Mouse (Mus musculus): Measurements from ENCODE around the gene Rec114. TPM values are rescaled to one million over a fixed set of nuclear protein-coding genes. Genes with fewer than 3 reads are reported as not detected.

Rec114 gene
- polyA plus RNA-seq, 1 experiment: not detected

DNA sequence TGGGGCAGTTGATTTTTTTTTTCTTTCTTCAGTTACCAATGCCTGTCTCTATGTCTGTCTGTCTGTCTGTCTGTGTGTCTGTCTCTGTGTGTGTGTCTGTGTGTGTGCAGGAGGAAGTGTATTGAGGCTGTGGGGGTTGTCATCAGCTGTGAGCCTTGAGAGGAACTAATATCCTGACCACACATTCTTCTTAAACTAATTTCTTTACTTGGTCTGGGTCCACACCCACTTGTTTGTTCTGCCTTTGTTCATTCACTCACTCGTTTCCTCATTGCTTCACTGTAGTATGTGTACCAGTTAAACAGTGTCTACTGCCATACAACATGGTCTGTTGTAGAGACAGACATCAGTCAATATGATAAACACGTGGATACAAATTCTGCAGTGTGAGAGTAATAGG is 116.6 kb downstream of the Rec114 start:
- H3K27ac ChIP-seq (ENCODE audit: insufficient read depth, low read length): no peak overlapping the region
- TF ChIP-seq POLR2A (IDR thresholded peaks at IDR 0.05; ENCODE audit: low read depth, low read length) (no peak), CTCF (IDR thresholded peaks at IDR 0.05; ENCODE audit: borderline replicate concordance, insufficient read depth, low read length) (no peak)
- H3K4me3 ChIP-seq (ENCODE audit: insufficient read depth, low read length): no peak overlapping the region
- peaks cover 9% of the 10 kb centered on the region for H3K4me1 ChIP-seq (ENCODE audit: control insufficient read depth, insufficient read depth, low read length)

DNA sequence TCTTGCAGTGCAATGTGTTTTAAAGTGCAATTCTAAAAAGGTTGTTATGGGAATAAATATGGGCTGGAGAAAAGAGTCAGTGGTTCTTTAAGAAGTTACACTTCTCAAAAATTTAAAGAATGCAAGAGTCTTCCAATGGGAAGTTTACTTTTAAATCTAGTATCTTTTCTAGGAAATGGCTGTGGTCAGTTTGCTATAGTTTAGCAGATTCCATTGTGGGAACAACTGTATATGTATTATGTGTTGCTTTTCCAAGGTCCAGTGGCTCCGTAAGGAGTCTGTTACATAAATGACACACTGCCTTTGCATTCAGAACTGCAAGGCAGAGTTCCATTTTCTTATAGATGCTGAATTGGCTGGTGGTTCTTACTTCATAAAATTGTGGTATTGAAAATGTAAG is 120.8 kb downstream of the Rec114 start:
- Histone ChIP-seq H3K27ac (ENCODE audit: insufficient read depth, low read length) (peak overlapping the region; percentile 87), H3K4me3 (ENCODE audit: insufficient read depth, low read length) (no peak overlapping the region), H3K4me1 (ENCODE audit: control insufficient read depth, insufficient read depth, low read length) (peaks cover 22% of the 10 kb centered on the region)
- no peak for TF ChIP-seq CTCF (IDR thresholded peaks at IDR 0.05; ENCODE audit: borderline replicate concordance, insufficient read depth, low read length)
- no peak for TF ChIP-seq POLR2A (IDR thresholded peaks at IDR 0.05; ENCODE audit: low read depth, low read length)

DNA sequence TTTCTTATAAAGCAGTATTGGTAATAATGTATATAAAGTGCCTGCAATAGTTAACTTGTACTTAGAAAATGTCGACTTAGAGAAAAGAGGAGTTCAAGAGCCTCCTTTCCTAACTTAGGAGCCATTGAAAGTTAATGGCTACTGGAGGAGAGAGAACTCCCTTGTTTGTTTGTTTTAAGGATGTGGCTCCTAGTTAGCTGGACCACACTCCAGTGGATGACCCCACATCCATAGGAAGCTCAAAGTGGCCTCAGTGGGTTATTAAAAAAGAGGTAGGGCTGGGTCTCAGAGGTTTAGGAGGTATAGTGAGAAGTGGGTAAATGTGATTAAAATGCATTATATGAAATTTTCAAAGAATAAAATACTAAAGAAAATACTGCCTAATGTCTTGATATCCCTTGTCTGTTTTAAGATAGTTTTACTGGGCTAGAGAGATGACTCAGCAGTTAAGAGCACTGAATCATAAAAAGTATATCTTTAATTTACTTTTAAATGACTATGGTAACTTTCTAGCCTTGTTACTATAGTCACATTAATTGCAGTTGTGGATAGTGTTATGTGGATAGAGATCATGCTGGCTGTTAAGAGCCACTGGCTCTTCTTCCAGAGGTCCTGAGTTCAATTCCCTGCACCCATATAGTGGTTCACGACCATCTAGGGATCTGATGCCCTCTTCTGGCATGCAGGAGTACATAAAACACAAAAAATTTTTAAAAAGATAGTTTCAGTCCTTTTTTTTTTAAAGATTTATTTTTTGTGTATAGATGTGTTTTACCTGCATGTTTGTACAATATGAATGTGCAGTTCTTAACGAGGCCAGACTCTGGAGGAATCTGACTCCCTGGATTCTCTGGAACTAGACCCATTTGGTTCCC is 128.5 kb downstream of the Rec114 start:
- TF ChIP-seq POLR2A (IDR thresholded peaks at IDR 0.05; ENCODE audit: low read depth, low read length) (no peak), CTCF (IDR thresholded peaks at IDR 0.05; ENCODE audit: borderline replicate concordance, insufficient read depth, low read length) (no peak)

DNA sequence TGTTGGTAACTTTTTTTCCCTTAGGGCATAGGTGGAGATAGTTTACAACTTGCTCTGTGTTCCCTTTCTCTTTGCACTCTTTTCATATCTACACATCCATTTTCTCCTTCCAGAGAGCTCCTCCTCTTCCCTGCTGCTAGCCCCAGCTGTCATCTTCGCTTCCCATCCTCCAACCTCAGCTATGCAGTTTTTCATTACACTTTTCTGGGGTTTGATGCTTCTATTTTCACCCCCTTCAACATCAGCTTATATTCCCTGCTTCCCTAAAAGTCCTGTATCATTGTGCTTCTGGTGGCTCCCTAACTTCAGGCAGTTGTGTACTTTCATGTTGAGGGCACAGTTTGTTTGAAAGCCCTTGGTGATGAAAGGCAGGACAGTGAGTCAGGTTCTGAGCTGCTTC is 130.0 kb downstream of the Rec114 start:
- Histone ChIP-seq H3K4me1 (ENCODE audit: control insufficient read depth, insufficient read depth, low read length) (peaks cover 9% of the 10 kb centered on the region), H3K27ac (ENCODE audit: insufficient read depth, low read length) (no peak overlapping the region), H3K4me3 (ENCODE audit: insufficient read depth, low read length) (no peak overlapping the region)
- TF ChIP-seq POLR2A (IDR thresholded peaks at IDR 0.05; ENCODE audit: low read depth, low read length): no peak
- no peak for TF ChIP-seq CTCF (IDR thresholded peaks at IDR 0.05; ENCODE audit: borderline replicate concordance, insufficient read depth, low read length)

More for the DNA sequence above, 128.5 kb downstream of the Rec114 start:
- H3K4me3 ChIP-seq (ENCODE audit: insufficient read depth, low read length): no peak overlapping the region
- H3K27ac ChIP-seq (ENCODE audit: insufficient read depth, low read length): peak overlapping the region; percentile 37; the same call in 1 of the 2 replicates
- peaks cover 13% of the 10 kb centered on the region for H3K4me1 ChIP-seq (ENCODE audit: control insufficient read depth, insufficient read depth, low read length)

Other genes with a start within 250 kb of the Rec114 start
- gene Cd276, start 188.5 kb downstream of the Rec114 start, polyA plus RNA-seq (2011; ENCODE audit: insufficient read length, low read depth, missing spikeins): 62.4 and 64.1 TPM in 2 replicates
- gene Nptn, start 161.7 kb downstream of the Rec114 start, polyA plus RNA-seq (2011; ENCODE audit: insufficient read length, low read depth, missing spikeins): 514 and 525 TPM in 2 replicates
- gene Hcn4, start 79.4 kb upstream of the Rec114 start, polyA plus RNA-seq (2011; ENCODE audit: insufficient read length, low read depth, missing spikeins): not detected in 2 replicates